Mouse (Mus musculus) retina, adult 2 months (tissue): ENCODE data around the gene Tet2.
"Not testable (repeated sequence)": the region's sequence is repeated elsewhere in the genome, so short reads cannot be mapped to it uniquely, and the experiment has no call there.

Source experiments
- DNase-seq: peaks from one replicate; pipeline ENCODE4 v3.0.0-alpha.2; 2012; ENCODE audit warnings: low read depth, low spot score

Tet2 gene

DNA sequence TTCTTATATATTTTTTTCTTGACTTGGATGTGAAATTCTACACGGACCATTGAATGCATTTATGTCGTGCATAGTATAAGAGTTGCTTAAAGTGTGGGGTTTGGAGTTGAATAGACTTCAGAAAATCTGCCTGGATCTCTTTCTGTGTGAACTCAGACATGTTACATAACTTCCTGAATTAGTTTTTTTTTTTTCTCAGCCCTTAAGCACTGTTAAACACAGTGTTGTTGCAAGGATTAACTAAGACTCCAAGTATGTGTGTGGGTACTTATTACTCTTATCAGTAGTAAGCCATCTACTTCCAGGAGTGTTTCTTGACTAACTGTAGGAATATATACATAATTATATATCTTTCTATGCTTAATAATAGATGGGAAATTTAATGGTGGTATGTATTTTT, 3.7 kb upstream of the Tet2 start:
- DNase-seq, result no peak

DNA sequence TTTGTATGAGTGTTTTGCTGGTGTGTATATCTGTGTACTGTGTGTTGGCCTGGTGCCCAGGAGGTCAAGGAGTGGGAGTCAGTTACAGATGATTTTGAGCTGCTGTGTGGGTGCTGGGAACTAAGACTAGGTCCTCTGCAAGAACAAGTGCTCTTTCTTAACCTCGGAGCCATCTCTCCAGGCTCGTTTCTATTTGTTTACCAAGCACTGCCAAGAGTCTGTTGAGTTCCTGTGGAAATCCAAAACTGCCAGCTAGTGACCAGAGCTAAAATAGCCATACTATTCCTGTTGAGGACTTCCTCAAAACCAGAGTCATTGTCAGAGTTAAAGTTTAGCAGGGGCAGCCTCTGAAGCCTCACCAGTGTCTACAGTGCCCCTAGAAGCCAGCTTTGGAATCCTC, 1.9 kb upstream of the Tet2 start:
- DNase-seq, result no peak

DNA sequence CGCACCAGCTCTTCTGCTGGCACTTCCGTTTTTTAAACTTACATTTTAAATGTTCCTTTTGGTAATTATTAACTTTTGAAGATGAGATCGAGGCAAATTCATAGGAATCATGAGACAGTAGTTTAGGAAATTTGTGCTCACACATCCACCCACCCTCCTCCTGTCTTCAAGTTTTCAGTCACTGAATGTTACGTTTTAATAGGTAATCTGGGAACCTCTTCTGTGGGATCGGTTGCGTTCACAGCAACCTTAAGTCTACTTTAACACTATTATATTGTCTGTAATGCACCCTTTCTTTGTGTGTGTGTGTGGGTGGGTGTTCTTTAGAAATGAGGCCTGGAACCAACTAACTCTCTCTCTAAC, 346 bp upstream of the Tet2 start:
- no peak for DNase-seq

DNA sequence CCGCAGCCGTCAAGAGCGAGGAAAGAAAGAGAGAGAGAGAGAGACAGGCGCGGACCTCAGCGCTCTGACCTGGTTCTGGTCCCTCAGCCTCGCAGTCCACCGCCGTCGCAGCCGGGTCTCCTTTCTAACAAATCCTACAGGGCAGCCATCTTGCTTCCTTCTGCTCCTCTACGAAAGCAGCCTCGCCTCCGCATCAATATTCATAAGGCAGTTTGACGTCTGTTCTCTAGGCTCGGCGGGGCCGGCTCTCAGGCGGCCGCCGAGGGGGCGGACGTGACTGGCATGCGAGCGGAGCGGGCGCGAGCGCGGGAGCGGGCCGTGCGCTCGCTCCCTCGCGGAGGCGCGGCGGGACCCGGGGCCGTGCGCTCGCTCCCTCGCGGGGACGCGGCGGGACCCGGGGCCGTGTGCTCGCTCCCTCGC, 798 bp downstream of the Tet2 start:
- peak; percentile 72 for DNase-seq

DNA sequence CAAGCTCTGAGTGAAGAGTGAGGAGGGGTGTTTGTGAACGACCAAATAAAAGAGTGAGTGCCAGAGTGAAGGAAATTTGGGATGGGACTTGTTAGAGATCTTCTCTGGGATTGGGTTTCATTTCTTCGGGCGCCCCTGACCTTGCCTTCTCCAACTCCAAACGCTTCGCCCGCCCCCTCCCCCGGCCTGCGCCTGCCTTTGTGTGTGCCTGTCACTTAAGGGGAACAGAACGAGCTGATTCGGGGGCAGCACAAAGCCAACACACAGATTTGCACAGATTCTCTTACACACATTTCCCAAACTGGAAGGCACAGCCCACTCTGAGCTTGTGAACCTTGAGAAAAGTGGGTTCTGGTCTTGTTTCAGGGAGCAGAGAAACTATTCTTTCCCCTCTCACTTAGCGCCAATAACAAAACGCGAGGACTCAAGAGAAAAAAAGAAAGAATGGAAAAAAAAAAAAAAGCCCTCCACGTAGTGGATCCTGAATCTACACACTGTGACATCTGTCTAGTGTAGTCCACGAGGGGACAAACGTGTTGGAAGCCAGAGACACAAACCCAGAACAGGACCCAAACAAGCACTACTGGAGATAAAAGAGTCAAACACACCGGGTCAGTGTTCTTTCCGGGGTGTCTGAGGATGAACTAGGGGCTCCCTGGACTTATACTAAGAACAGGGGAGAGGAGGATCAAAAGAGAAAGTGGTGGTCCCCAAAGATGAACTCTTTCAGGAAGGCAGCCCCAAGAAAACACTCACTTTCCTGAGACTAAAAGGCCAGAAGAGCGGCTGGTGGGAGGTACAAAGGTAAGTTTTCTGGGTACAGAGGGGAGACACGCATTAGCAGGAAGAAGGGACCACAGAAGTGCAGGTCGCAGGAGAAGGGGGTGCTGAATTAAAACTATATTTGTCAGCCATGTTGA, 1.6 kb downstream of the Tet2 start:
- DNase-seq, result no peak

DNA sequence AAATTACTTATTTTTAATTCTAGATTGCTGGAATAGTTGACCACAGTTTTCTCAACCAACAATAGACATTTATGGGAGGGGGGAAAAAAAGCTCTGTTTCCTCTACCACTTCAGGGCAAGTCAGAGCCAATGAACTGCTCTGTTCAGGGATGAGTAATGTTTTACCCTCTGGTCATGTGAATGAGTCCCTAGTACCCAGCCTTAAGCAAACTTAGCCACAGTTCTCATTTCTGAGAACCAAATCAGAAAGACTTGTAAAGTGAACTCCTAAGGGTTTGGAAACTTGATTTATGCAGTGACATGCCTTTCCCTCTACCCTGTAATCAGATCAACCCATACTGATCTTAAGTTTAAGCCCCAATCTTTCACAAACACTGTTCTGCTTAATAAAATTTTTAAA, 2.9 kb downstream of the Tet2 start:
- no peak for DNase-seq

DNA sequence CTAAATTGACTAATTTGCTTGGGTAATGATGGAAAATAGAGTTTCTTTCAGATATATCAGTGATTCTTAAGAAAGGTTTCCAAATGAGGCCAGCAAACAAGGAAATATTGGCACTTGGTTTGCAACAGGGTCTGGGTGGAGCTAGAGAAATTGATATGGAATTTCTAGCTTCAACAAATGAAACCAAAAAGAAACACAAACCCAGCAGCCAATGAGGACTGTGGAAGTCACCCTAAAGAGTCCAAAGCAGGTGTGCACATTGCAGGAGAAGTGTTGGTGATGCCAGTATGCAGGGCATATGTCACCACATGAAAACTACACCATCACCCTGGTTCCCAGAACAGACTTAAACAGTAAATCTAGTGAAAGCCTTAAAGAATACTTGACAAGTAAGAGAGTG, 3.9 kb downstream of the Tet2 start:
- no peak for DNase-seq

DNA sequence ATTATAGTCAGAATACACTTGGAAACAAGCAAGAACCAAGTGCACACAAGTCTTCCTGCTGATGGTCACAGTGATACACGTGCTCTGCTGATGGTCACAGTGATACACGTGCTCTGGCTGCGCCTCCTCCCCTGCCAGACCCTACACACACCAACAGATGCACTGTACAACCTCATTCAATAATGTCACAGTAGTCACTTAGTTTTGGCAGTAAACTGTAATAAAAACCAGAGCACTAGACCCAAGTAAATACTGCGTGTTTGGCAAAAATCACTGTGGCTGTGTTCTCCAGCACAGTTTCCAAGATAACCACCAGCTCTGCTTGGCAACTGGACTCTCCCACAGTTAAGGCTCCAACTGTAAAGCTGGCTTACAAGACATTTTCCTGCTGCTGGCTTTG, 4.9 kb downstream of the Tet2 start:
- no peak for DNase-seq

DNA sequence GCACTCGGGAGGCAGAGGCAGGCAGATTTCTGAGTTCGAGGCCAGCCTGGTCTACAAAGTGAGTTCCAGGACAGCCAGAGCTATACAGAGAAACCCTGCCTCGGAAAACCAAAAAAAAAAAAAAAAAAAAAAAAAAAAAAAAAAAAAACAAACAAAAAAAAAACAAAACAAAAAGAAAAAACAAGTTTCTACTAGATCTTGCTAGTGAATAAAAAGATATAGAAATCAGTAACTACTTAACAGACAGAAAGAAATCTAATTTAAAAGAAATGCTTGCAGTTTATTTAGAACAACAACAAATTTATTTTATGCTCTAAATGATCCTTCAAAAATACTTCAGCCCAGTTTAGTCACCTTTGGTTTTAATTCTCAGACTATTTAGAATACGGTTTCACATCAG, 6.4 kb downstream of the Tet2 start:
- not testable (repeated sequence) for DNase-seq

DNA sequence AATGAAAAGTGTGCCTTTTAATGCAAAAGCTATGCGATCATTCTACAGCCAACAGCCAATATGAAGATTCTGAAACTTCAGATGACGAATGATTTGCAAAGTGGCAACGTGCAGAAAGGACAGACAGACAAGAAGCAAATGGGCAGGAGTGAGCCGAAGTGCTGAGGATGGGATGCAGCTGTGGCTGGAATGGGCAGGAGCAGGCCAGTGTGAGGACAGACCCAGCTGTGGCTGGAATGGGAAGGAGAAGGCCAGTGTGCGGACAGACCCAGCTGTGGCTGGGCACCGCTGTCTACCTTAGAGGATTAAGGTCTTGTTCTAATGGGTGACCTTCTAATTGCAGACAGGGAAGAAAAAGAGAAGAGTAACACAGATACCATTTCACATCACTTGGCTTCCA, 9.3 kb downstream of the Tet2 start:
- DNase-seq, result no peak

DNA sequence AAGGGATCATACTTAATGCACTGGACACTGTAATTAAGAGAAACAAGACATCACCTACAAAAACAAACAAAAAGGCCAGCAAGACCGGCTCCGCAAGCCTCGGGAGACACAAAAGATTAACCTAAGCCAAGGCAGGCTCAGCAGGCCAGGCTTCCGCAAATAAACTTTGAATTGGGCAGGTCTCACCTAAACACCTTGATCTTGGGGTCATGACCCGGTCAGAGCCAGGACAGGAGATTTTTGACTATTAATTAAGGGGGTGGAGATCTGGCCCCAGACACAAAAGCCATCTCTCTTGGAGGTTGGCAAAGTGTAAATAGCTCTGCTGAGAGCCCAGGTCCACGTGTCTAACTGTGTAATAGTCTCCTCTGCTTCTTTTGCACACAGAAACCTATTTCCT, 10.9 kb downstream of the Tet2 start:
- no peak for DNase-seq

DNA sequence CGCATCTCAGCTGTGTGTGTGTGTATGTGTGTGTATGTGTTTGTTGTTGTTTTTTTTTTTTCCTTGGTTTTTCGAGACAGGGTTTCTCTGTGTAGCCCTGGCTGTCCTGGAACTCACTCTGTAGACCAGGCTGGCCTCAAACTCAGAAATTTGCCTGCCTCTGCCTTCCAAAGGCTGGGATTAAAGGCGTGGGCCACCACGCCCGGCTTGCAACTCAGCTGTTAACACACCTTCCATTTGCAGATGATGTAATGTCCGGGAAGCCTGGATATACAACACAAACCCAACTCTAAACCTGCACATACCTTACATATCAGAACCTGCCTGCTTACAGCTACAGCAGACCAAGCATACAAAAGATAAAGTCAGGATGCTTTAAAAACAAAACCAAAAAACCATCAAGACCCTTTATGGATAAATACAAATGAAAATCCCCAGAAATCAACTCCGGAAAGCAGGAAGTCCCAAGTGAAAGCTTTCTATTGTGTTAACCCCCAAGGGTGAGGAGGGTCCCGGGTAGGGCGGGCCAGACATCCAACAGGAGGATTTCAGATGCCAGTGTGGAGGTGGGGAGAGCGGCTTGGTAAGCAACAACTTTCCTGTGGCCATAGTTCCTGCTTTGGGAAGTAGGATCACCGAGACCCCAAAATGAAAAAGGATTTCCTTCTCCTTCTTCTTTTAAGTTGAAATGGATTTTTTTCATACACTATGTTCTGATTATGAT, 11.5 kb downstream of the Tet2 start:
- DNase-seq, result no peak

DNA sequence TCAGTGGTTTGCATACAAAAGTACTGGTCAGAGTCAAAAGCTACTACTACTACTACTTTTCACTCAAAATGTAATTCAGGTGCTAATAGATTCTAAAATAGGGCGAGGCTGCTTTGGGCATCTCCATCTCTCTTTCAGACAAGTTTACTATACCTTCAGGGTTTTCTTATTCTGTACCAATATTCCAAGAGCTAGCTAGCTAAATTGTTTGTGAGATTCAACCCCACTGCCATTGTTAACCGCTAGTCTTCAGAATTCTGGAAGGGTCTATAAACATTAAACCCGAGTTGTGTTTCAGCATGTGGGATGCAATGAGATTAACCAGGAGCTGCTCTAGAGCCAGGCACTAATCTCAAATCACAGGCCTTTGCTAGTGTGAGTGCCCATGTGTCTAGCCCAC, 12.1 kb downstream of the Tet2 start:
- DNase-seq, result no peak

DNA sequence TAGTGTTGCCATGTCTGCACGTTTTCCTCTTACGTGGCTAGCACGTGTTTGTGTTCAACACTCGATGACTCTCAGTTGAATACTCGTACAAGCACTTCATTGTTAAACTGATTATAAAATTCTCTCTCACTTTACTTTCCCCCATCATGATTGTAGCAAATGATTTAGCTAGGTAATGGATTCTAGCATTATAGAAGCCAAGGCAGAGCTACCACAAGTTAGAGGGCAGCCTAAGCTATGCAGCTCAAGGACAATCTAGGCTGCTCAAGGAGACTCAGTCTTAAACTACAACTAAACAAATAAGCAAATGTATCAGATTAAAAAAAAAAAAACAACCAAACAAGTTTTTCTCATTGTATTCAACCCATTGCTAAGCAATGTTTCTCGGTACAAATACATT, 12.7 kb downstream of the Tet2 start:
- DNase-seq, result no peak

DNA sequence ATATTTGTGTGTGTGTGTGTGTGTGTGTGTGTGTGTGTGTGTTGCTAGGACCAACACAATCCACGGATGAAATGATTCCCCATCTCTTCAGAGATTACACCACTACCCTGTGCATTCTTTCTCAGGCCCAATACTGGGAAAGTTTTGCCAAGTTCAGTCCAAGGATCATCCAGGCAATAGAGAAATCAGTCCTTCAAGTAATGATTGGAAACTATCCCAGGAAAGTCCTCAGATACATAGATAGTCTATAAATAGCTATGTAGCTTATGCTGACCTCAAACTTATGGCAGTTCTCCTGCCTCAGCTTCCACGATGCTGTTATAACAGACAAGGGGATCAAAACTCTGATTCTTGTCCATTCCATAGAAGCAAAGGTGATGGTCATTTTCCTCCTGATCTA, 13.8 kb downstream of the Tet2 start:
- no peak for DNase-seq

DNA sequence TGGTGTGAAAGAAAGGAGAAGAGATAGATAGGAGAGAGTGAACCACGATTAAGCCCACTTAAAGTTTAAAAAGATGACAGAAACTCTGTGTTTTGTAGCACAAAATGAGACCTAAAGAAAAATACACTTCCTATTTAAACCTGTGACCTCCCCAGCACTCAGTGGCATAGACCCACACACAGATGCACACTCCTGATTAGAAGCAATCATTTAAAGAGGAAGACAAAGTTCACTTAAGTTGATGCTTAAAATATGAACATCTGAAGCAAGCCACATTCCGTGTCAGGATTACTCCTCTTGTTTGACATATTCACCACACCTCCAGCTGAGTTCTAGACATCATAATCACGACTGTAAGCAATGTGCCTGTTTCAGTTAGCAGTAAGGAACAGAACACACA, 14.3 kb downstream of the Tet2 start:
- DNase-seq, result no peak

DNA sequence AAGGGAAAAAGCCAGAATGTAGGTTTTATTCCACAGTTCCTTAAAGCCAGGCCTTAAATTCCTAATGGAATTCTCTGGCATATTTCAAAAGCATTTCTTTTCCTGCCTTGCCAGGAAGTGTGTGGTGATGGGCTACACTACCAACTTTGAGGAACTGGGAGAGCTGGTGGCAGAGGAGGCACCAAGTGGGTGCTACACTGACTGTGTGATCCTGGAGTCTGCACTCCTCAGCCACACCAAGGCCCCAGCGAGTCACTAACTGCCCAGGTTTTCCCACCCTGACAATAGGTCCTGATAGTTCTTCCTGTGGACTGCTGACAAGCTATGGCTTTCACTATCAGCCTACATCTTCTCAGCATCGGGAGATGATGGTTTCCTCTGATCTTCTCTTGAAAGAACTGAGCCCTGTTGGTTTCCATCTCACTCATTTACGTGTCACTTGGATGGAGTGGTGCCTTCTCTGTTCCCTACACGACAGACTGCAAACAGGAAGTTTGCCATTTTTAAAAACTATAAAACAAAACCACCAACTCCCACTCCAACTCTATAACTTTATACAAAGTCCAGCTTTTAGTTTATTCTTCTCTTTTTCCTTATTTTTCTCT, 18.7 kb downstream of the Tet2 start:
- DNase-seq, result no peak

DNA sequence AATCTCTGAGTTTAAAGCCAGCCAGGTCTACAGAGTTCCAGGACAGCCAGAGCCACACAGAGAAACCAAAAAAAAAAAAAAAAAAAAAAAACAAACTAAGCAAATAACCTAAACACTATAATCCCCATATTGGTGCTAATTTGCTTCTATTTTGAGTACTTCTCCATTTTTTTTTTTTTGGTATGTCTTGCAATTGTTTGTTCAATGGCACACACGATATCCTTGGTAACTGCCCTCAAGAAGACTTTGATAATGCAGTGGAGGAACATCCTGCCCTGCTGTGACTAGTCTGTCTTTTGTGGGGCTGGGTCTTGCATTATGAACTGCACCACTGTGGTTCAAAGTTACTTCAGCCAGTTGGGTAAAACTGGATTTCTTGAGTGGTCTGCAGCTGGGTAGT, 19.4 kb downstream of the Tet2 start:
- no peak for DNase-seq

DNA sequence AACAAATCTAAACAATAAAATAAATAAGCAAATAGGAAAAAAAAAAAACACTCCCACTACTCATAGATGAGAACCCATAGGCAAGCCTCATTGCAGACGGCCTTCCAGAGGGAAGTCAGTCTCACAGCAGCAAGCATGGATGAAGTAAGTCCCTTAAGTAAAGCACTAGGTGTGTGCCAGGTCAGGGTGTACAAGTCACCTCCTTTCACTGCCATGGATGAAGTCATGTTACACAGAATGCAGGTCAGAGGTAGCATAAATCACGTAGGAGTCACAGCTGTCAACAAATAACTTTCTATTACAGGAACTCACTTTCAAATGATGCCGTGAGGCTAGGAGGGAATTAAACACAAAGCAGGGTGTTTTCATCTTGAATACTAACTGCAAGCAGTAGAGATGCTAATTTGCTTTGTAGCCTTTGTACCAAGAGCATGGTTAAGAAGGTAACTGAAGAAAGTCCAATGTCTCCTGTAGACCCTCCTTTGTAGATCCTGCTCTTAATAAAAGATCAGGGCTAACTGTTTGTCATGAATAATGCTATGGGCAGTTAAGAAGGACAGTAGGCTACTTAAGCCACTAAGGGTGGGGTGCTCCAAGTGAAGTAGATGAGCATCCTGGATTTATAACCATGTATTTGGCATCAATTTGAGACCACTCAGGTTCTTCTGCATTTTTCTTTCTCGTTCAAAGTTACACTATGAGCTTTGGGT, 20.4 kb downstream of the Tet2 start:
- no peak for DNase-seq

DNA sequence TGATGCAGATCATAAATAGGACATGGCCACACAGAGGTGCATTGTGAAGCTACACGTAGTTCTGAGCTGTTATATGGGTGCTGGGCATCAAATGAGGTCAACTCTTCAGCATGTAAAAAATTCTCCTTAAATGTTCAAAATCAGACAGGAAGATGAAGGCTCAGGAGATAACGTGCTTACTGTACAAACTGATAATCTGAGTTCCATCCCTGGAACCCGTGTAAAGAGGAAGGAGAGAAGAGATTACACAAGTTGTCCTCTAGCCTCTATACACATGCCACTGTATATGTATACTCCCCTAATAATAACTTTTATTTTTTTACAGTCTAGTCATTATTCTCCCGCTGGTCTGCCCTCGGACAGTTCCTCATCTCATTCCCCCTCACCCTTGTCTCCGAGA, 21.7 kb downstream of the Tet2 start:
- no peak for DNase-seq

DNA sequence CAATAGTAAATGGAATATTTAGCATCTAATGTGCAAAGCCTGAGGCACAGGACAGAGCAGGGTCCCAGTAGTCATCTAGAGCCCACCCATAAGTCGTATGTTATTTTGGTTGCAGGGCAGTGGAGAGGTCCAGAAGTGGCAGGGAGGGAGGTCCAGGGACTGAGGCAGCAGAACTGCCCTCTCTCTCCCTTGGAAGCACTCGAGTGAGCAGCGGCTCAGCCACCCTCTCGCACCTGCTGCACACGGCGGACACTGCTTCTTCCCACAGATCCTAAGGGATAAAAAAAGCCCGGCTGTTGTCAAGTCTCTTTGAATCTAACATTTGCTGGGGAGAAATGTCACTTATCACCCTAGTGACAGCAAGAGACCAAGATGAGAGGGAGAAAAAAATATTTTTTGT, 22.6 kb downstream of the Tet2 start:
- DNase-seq, result no peak

DNA sequence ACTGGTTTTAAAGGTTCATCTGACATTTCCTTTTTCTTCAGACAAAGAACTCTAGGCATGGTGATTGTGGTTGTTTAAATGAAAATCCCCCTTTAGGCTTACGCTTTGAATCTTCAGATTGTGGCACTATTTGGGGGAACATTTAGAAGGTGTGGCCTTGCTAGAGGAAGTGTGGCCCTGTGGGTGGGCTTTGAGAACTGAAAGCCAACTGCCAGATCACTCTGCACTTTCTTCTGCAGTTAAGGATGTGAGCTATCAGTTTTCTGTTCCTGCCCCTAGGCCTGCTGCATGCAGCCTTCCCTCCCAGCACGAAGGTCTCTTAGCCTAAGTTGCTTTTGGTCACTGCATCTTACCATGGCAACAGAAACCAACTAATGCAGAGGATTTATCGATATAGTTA, 26.1 kb downstream of the Tet2 start:
- DNase-seq, result no peak
